Comparison of ENCODE assay signal across 8 mouse cellular contexts in genomic region chr6:72565506-72565905, GRCm38 (mm10). TPM values are rescaled to one million over a fixed set of nuclear protein-coding genes. Genes with fewer than 3 reads are reported as not detected.
A peak's percentile ranks its signal among the peaks of the same experiment; 100 is the strongest.
DNase-seq lines count a peak whose midpoint lies in the region; ATAC-seq and TF ChIP-seq lines count a peak whose summit lies in the region.

No protein-coding gene starts in this region.

- no peaks in the 10 kb centered on the region for H3K9me3 ChIP-seq in heart, embryonic 13.5 days
- H3K9me3 ChIP-seq in MEL (replicated peaks; ENCODE audit: insufficient read depth, low read length): no peaks in the 10 kb centered on the region
- no peaks in the 10 kb centered on the region for H3K9me3 ChIP-seq in hindbrain, embryonic 10.5 days
- H3K9me3 ChIP-seq in midbrain, embryonic 11.5 days (ENCODE audit: control insufficient read depth, low read length): no peaks in the 10 kb centered on the region

- H3K9ac ChIP-seq in heart, embryonic 13.5 days: no peak overlapping the region
- peak overlapping the region; percentile 23 for H3K9ac ChIP-seq in MEL (ENCODE audit: control insufficient read depth, low read depth, low read length, poor library complexity, severe bottlenecking)
- H3K9ac ChIP-seq in midbrain, embryonic 11.5 days (ENCODE audit: low read length): peak overlapping the region; percentile 39; the same call in 1 of the 2 replicates

- no peak for ATAC-seq in heart, embryonic 13.5 days (ENCODE audit: extremely low read depth, insufficient number of reproducible peaks, low FRiP score, low TSS enrichment)
- ATAC-seq in midbrain, embryonic 11.5 days (ENCODE audit: low FRiP score): peak; percentile 23

- no peak for TF ChIP-seq EP300 in MEL (IDR thresholded peaks at IDR 0.05; ENCODE audit: low read depth in 1 of 2, low read length in 2 of 2)

- peak overlapping the region; percentile 30; the same call in 1 of the 2 replicates for H3K4me2 ChIP-seq in heart, embryonic 13.5 days
- no peak overlapping the region for H3K4me2 ChIP-seq in midbrain, embryonic 11.5 days

- no peak for TF ChIP-seq RAD21 in MEL (IDR thresholded peaks at IDR 0.05; ENCODE audit: low read depth, low read length)

- no peak for TF ChIP-seq CTCF in MEL (IDR thresholded peaks at IDR 0.05 in 2 of 3, conservative IDR thresholded peaks at IDR 0.05 in 1 of 3; ENCODE audit: control insufficient read depth in 1 of 3, insufficient read depth in 1 of 3, low read depth in 2 of 3, low read length in 3 of 3, poor library complexity in 1 of 3, severe bottlenecking in 1 of 3)

- H3K27me3 ChIP-seq in heart, embryonic 13.5 days (replicated peaks): no peaks in the 10 kb centered on the region
- H3K27me3 ChIP-seq in MEL (ENCODE audit: control insufficient read depth in 1 of 2, insufficient read depth in 2 of 2, low read length in 2 of 2): no peaks in the 10 kb centered on the region
- no peaks in the 10 kb centered on the region for H3K27me3 ChIP-seq in hindbrain, embryonic 10.5 days (ENCODE audit: insufficient read depth, poor library complexity, severe bottlenecking)
- H3K27me3 ChIP-seq in midbrain, embryonic 11.5 days (ENCODE audit: control insufficient read depth, insufficient read depth, low read length): no peaks in the 10 kb centered on the region

- DNase-seq in heart, postnatal 4 days: no peak
- no peak for DNase-seq in MEL (ENCODE audit: low read depth, low spot score)
- no peak for DNase-seq in hindbrain, embryonic 10.5 days (ENCODE audit: low spot score)
- no peak for DNase-seq in midbrain, embryonic 11.5 days (ENCODE audit: low spot score, missing footprints)
- DNase-seq in adrenal gland, postnatal 14 days: no peak
- DNase-seq in cerebellum, postnatal 4 days (ENCODE audit: low spot score in 2 of 2): no peak
- DNase-seq in left cerebral cortex, adult 9 months (ENCODE audit: low spot score in 2 of 2): no peak

- peaks cover 19% of the 10 kb centered on the region for H3K4me1 ChIP-seq in heart, embryonic 13.5 days
- H3K4me1 ChIP-seq in MEL (ENCODE audit: control insufficient read depth in 1 of 2, insufficient read depth in 2 of 2, low read length in 2 of 2): no peaks in the 10 kb centered on the region
- peaks cover 19% of the 10 kb centered on the region for H3K4me1 ChIP-seq in hindbrain, embryonic 10.5 days (replicated peaks)
- no peaks in the 10 kb centered on the region; the same call in 1 of the 2 replicates for H3K4me1 ChIP-seq in midbrain, embryonic 11.5 days (ENCODE audit: control insufficient read depth, insufficient read depth, low read length)

- H3K36me3 ChIP-seq in heart, embryonic 13.5 days: peaks cover 20% of the 10 kb centered on the region
- H3K36me3 ChIP-seq in MEL (ENCODE audit: control insufficient read depth in 1 of 2, insufficient read depth in 2 of 2, low read length in 2 of 2): peaks cover 0 to 5% of the 10 kb centered on the region in 2 experiments; a peak in 2 of 4 replicates
- peaks cover 13% of the 10 kb centered on the region; the same call in 1 of the 2 replicates for H3K36me3 ChIP-seq in hindbrain, embryonic 10.5 days
- H3K36me3 ChIP-seq in midbrain, embryonic 11.5 days (ENCODE audit: control insufficient read depth, insufficient read depth, low read length): no peaks in the 10 kb centered on the region

- no peak overlapping the region for H3K4me3 ChIP-seq in heart, embryonic 13.5 days
- no peak overlapping the region for H3K4me3 ChIP-seq in MEL (ENCODE audit: control insufficient read depth in 1 of 2, insufficient read depth in 1 of 2, low read depth in 2 of 2, low read length in 2 of 2)
- no peak overlapping the region for H3K4me3 ChIP-seq in hindbrain, embryonic 10.5 days
- H3K4me3 ChIP-seq in midbrain, embryonic 11.5 days (ENCODE audit: low read depth, low read length): no peak overlapping the region

- H3K79me2 ChIP-seq in MEL (ENCODE audit: control insufficient read depth, insufficient read depth, low read length, poor library complexity): no peaks in the 10 kb centered on the region

- WGBS in heart, embryonic 13.5 days: 72% methylated on average over 7 of the region's 7 CpGs
- 72% methylated on average over 7 of the region's 7 CpGs for WGBS in hindbrain, embryonic 10.5 days
- 73% methylated on average over 7 of the region's 7 CpGs for WGBS in midbrain, embryonic 11.5 days

- H3K27ac ChIP-seq in heart, embryonic 13.5 days (replicated peaks): no peak overlapping the region
- no peak overlapping the region for H3K27ac ChIP-seq in MEL (ENCODE audit: control insufficient read depth, low read depth, low read length)
- peak overlapping the region; percentile 42; the same call in 1 of the 2 replicates for H3K27ac ChIP-seq in hindbrain, embryonic 10.5 days
- no peak overlapping the region for H3K27ac ChIP-seq in midbrain, embryonic 11.5 days (ENCODE audit: low read depth, low read length)

- no peak for TF ChIP-seq POLR2A in MEL (IDR thresholded peaks at IDR 0.05; ENCODE audit: control insufficient read depth in 1 of 2, insufficient read depth in 1 of 2, low read depth in 1 of 2, low read length in 2 of 2, poor library complexity in 1 of 2)

TF ChIP-seq in MEL, 35 proteins besides CTCF, POLR2A, EP300 and RAD21:
- no peak for TF ChIP-seq TAL1 (IDR thresholded peaks at IDR 0.05; ENCODE audit: low read length)
- no peak for TF ChIP-seq ZC3H11A (IDR thresholded peaks at IDR 0.05; ENCODE audit: low read depth, low read length)
- TF ChIP-seq ZMIZ1 (IDR thresholded peaks at IDR 0.05; ENCODE audit: low read depth, low read length): no peak
- no peak for TF ChIP-seq JUND (IDR thresholded peaks at IDR 0.05; ENCODE audit: low read depth, low read length)
- no peak for TF ChIP-seq ELF1 (IDR thresholded peaks at IDR 0.05; ENCODE audit: low read depth, low read length)
- TF ChIP-seq TCF12 (IDR thresholded peaks at IDR 0.05; ENCODE audit: low read depth, low read length): no peak

RNA-seq across cellular contexts. Expression of gene Capg, which starts 21.3 kb away (rescaled TPM):
- polyA plus RNA-seq in heart, embryonic 13.5 days (2015; fragmentation: Nextera tagmentation; extraction: Ambion mirVana): 25.1 and 25.4 TPM in 2 replicates
- 10 to 100 TPM; 11.5 to 12.9 TPM for total RNA-seq in heart, postnatal 4 days (2021)
- 222 and 241 TPM in 2 replicates for total RNA-seq in MEL (2012; rRNA removed)
- 100 to 1,000 TPM in 1 of 2 experiments, not detected in 1; 283 TPM for polyA plus RNA-seq in MEL (2012; ENCODE audit: insufficient read depth in 1 of 2, insufficient read length in 2 of 2, low read depth in 1 of 2, low replicate concordance in 2 of 2, missing spikeins in 1 of 2)
- polyA plus RNA-seq in hindbrain, embryonic 10.5 days (2016; fragmentation: Nextera tagmentation; extraction: Ambion mirVana): 13.4 and 14.1 TPM in 2 replicates
- polyA plus RNA-seq in midbrain, embryonic 11.5 days (2014; fragmentation: Nextera tagmentation; extraction: Ambion mirVana): 6.6 and 8.0 TPM in 2 replicates
- total RNA-seq in adrenal gland, postnatal 14 days (2021): 28.8 and 38.2 TPM in 2 replicates

RNA-seq across cellular contexts. Expression of gene Elmod3, which starts 32.7 kb away (rescaled TPM):
- polyA plus RNA-seq in heart, embryonic 13.5 days (2015; fragmentation: Nextera tagmentation; extraction: Ambion mirVana): 10.6 and 11.8 TPM in 2 replicates
- 10 to 100 TPM in 1 of 2 experiments, 1 to 10 TPM in 1; 7.6 to 10.2 TPM for total RNA-seq in heart, postnatal 4 days (2021)
- 4.2 and 4.6 TPM in 2 replicates for total RNA-seq in MEL (2012; rRNA removed)
- 10 to 100 TPM in 1 of 2 experiments, not detected in 1; 14.1 TPM for polyA plus RNA-seq in MEL (2012; ENCODE audit: insufficient read depth in 1 of 2, insufficient read length in 2 of 2, low read depth in 1 of 2, low replicate concordance in 2 of 2, missing spikeins in 1 of 2)
- polyA plus RNA-seq in hindbrain, embryonic 10.5 days (2016; fragmentation: Nextera tagmentation; extraction: Ambion mirVana): 13.7 and 15.7 TPM in 2 replicates
- polyA plus RNA-seq in midbrain, embryonic 11.5 days (2014; fragmentation: Nextera tagmentation; extraction: Ambion mirVana): 15.4 and 17.4 TPM in 2 replicates
- 16.2 and 21.7 TPM in 2 replicates for total RNA-seq in adrenal gland, postnatal 14 days (2021)

RNA-seq across cellular contexts. Expression of gene Retsat, which starts 32.8 kb away (rescaled TPM):
- 18.3 and 20.1 TPM in 2 replicates for polyA plus RNA-seq in heart, embryonic 13.5 days (2015; fragmentation: Nextera tagmentation; extraction: Ambion mirVana)
- total RNA-seq in heart, postnatal 4 days (2021): 100 to 1,000 TPM in 1 of 2 experiments, 10 to 100 TPM in 1; 91.3 to 105 TPM
- total RNA-seq in MEL (2012; rRNA removed): 35.1 and 40.3 TPM in 2 replicates
- 10 to 100 TPM in 1 of 2 experiments, not detected in 1; 61.5 TPM for polyA plus RNA-seq in MEL (2012; ENCODE audit: insufficient read depth in 1 of 2, insufficient read length in 2 of 2, low read depth in 1 of 2, low replicate concordance in 2 of 2, missing spikeins in 1 of 2)
- 7.7 and 8.5 TPM in 2 replicates for polyA plus RNA-seq in hindbrain, embryonic 10.5 days (2016; fragmentation: Nextera tagmentation; extraction: Ambion mirVana)
- 5.0 and 6.8 TPM in 2 replicates for polyA plus RNA-seq in midbrain, embryonic 11.5 days (2014; fragmentation: Nextera tagmentation; extraction: Ambion mirVana)
- total RNA-seq in adrenal gland, postnatal 14 days (2021): 362 and 390 TPM in 2 replicates

RNA-seq across cellular contexts. Expression of gene Sh2d6, which starts 44.0 kb away (rescaled TPM):
- 0.21 TPM in 1 of 2 replicates, not detected in the other for polyA plus RNA-seq in heart, embryonic 13.5 days (2015; fragmentation: Nextera tagmentation; extraction: Ambion mirVana)
- total RNA-seq in heart, postnatal 4 days (2021): under 1 TPM in 1 of 2 experiments, not detected in 1; 0.20 TPM
- not detected in 2 replicates for total RNA-seq in MEL (2012; rRNA removed)
- under 1 TPM in 1 of 2 experiments, not detected in 1; 0.17 TPM for polyA plus RNA-seq in MEL (2012; ENCODE audit: insufficient read depth in 1 of 2, insufficient read length in 2 of 2, low read depth in 1 of 2, low replicate concordance in 2 of 2, missing spikeins in 1 of 2)
- 0.15 and 0.21 TPM in 2 replicates for polyA plus RNA-seq in hindbrain, embryonic 10.5 days (2016; fragmentation: Nextera tagmentation; extraction: Ambion mirVana)
- 0.41 TPM in 1 of 2 replicates, not detected in the other for polyA plus RNA-seq in midbrain, embryonic 11.5 days (2014; fragmentation: Nextera tagmentation; extraction: Ambion mirVana)
- total RNA-seq in adrenal gland, postnatal 14 days (2021): 0.49 and 0.52 TPM in 2 replicates

RNA-seq across cellular contexts. Expression of gene Tgoln1, which starts 51.3 kb away (rescaled TPM):
- 21.5 and 24.0 TPM in 2 replicates for polyA plus RNA-seq in heart, embryonic 13.5 days (2015; fragmentation: Nextera tagmentation; extraction: Ambion mirVana)
- 10 to 100 TPM; 31.2 to 32.5 TPM for total RNA-seq in heart, postnatal 4 days (2021)
- 19.3 and 23.9 TPM in 2 replicates for total RNA-seq in MEL (2012; rRNA removed)
- 100 to 1,000 TPM in 1 of 2 experiments, 10 to 100 TPM in 1; 20.6 to 106 TPM for polyA plus RNA-seq in MEL (2012; ENCODE audit: insufficient read depth in 1 of 2, insufficient read length in 2 of 2, low read depth in 1 of 2, low replicate concordance in 2 of 2, missing spikeins in 1 of 2)
- polyA plus RNA-seq in hindbrain, embryonic 10.5 days (2016; fragmentation: Nextera tagmentation; extraction: Ambion mirVana): 32.7 and 34.7 TPM in 2 replicates
- polyA plus RNA-seq in midbrain, embryonic 11.5 days (2014; fragmentation: Nextera tagmentation; extraction: Ambion mirVana): 48.7 and 48.9 TPM in 2 replicates
- 135 and 142 TPM in 2 replicates for total RNA-seq in adrenal gland, postnatal 14 days (2021)
